Mouse (Mus musculus): ENCODE data around the gene Gm20517. TPM values are rescaled to one million over a fixed set of nuclear protein-coding genes. Genes with fewer than 3 reads are reported as not detected.
"Not testable (repeated sequence)": the region's sequence is repeated elsewhere in the genome, so short reads cannot be mapped to it uniquely, and the experiment has no call there.

The Gm20517 gene
- polyA plus RNA-seq, 1 experiment from 2014 or later: 2.3 TPM

DNA sequence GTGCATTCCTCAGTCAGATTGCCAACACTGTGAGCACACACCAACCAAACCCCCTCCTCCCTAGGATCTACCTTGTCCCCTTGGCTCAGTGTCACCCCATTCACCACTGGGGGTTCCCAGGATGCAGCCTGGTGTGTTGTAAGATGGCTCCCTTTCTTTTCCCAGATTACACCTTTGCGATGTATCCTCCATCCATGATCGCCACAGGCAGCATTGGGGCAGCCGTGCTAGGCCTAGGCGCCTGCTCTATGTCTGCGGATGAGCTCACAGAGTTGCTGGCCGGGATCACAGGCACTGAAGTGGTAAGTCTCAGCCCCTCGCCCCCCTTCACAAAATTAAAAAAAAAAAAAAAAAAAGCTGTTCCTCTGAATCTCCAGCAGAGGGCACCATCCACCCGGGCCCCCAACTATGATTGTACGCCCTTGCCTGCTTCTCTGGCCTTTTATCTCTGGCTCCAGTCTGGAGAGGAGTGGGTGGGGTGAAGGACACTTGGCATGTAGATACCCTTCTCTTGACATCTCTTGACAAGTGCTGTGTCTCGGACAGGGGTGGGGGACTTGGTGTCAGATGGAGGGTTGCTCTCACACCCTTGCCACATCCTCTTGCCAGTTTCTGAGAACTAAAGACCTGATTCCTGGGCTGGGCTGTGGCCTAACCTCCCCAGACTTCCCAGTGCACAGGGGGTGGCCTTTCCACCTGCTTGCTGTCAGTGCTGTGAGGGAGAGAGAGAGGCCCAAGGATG lies 13.4 kb upstream of the Gm20517 start:
- H3K36me3 ChIP-seq: peaks cover 81% of the 10 kb centered on the region
- 16% methylated on average over 10 of the region's 10 CpGs for WGBS (ENCODE audit: insufficient replicate concordance)
- ATAC-seq: peak; percentile 76
- H3K4me3 ChIP-seq: peak overlapping the region; percentile 96
- no peaks in the 10 kb centered on the region for H3K9me3 ChIP-seq (replicated peaks)
- H3K4me2 ChIP-seq: peak overlapping the region; percentile 94
- H3K27ac ChIP-seq: peak overlapping the region; percentile 99
- peaks cover 78% of the 10 kb centered on the region for H3K4me1 ChIP-seq
- no peaks in the 10 kb centered on the region for H3K27me3 ChIP-seq (replicated peaks)
- peak overlapping the region; percentile 99 for H3K9ac ChIP-seq

DNA sequence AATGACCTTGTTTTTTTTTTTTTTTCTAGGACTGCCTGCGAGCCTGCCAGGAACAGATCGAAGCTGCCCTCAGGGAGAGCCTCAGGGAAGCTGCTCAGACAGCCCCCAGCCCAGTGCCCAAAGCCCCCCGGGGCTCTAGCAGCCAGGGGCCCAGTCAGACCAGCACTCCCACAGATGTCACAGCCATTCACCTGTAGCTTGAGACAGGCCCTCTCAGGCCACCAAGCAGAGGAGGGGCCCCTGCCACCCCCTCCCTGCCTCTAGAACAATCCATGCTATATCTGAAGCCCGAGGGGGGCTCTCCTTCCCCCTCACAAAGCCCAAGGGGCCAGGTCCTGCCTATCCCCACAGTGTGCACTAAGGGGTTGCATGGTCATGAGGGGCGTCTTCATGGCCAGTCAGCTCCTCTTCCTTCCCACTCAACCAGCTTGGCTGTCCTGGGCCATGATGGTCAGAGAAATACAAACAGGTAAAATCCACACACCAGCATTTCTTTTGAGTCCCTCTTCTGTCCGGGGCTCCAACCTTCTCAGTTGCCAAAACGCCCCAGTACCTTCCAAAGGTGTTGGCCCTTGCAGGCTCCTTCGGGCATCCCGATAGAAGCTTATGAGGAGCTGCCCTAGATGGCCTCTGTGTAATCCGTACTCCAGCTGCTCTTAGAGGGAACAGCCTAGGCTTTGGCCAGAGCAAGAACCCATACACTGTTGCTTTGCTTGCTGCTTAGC lies 12.6 kb upstream of the Gm20517 start:
- Histone ChIP-seq H3K4me3 (peak overlapping the region; percentile 96), H3K4me1 (peaks cover 77% of the 10 kb centered on the region), H3K36me3 (peaks cover 87% of the 10 kb centered on the region), H3K4me2 (peak overlapping the region; percentile 94), H3K27ac (peak overlapping the region; percentile 99), H3K9ac (peak overlapping the region; percentile 74)
- ATAC-seq; H3K27me3 ChIP-seq (replicated peaks); H3K9me3 ChIP-seq (replicated peaks): not testable (repeated sequence)
- WGBS (ENCODE audit: insufficient replicate concordance): 62% methylated on average over 10 of the region's 10 CpGs

DNA sequence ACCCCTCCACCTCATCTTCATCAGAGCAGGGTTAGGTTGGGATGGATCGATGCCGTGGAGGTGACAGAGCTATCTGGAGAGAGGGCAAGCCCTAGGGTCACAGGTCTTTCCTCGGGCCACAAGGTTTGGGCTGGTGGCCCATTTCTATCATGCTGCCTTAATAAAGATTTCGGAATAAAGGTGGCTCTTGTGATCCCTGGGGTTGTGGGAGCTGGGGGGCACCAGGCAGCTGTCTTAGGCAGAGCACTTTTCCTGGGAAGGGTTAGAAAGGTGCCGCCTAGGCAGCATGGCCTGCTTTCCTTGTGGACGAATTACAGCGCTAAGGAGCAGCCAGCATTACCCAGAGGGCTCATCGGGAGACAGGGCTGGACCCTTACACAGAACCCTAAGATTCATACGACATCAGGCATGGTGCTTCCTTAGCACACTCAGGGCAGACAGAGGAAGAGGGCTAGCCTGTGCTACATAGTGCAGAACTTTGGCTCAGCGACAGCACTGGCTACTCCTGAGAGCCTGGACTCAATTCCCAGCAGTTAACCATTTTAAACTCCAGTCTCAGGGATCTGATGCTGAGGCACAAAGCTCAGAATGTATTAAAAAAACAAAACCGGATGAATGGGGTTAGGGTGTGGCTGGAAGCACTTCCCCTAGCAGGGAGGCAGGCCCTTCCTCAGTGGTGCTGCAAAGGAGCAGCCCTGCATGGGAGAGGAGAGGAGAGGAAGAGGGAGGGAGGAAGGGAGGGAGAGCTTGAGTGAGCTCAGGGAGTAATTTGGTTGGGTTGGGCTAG lies 11.7 kb upstream of the Gm20517 start:
- 57% methylated on average over 11 of the region's 11 CpGs for WGBS (ENCODE audit: insufficient replicate concordance)
- Histone ChIP-seq H3K9ac (peak overlapping the region; percentile 74), H3K4me3 (no peak overlapping the region), H3K4me1 (peaks cover 77% of the 10 kb centered on the region), H3K27ac (peak overlapping the region; percentile 99), H3K4me2 (peak overlapping the region; percentile 94; the same call in 1 of the 2 replicates), H3K36me3 (peaks cover 96% of the 10 kb centered on the region), H3K9me3 (replicated peaks) (no peaks in the 10 kb centered on the region), H3K27me3 (replicated peaks) (no peaks in the 10 kb centered on the region)
- ATAC-seq: no peak

DNA sequence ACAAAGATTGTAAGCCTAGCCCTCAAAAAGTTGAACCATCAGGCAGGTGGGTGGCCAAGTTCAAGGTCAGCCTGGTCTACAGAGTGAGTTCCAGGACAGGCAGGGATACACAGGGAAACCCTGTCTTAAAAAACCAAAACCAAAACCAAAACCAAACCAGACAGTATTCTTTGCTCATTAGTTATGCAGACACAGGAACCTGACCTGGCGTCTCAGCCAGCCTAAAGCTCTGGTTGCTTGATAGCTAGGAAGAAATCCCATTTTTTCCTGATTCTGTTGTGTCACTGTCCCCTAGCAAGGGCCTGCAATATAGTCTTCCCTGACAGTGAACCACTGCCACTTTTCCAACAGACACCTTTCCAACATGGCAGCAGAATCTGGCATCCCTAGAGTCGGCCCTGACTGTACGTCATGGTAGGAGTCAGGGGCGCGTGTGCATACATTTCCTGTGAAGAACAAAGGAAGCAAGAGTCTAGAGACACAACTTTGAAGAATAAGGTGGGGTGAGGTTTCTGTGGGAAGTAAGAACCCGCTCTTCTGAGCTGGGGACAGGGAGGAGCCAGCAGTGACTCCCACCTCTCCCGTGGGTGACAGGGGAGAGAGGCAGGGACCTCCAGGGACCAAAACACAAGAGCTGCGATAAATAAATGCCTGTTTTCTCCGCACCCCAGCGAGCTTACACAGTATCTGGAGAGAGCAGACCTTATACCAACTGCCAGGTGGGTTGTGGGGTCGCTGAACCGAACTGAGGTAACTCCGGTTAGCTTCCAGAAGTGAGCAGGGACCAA lies 10.6 kb upstream of the Gm20517 start:
- H3K4me3 ChIP-seq: no peak overlapping the region
- no peaks in the 10 kb centered on the region for H3K27me3 ChIP-seq (replicated peaks)
- 79% methylated on average over 13 of the region's 13 CpGs for WGBS (ENCODE audit: insufficient replicate concordance)
- peaks cover 67% of the 10 kb centered on the region for H3K4me1 ChIP-seq
- H3K27ac ChIP-seq: peak overlapping the region; percentile 99
- H3K36me3 ChIP-seq: peaks cover 98% of the 10 kb centered on the region
- ATAC-seq: no peak
- H3K9ac ChIP-seq: no peak overlapping the region
- H3K9me3 ChIP-seq (replicated peaks): no peaks in the 10 kb centered on the region
- no peak overlapping the region for H3K4me2 ChIP-seq

DNA sequence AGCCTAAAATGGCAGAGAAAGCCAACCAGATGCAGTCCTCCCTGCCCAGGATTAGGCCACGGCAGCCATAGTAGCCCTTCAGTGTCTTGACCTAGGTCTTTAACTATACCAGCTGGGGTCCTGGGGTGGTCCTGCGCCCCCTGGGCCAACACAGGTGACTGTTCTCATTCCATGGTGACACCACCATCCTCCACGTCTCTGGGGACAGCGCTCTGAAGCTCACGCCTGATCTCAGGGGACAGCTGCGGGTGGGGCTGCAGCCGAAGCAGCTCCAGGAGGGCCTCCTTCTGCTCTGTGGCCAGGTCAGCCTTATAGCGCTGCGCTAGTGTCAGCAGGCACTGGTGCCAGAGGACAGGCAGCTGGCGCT lies 10.0 kb upstream of the Gm20517 start:
- Histone ChIP-seq H3K27ac (peak overlapping the region; percentile 99), H3K36me3 (peaks cover 99% of the 10 kb centered on the region), H3K9ac (0 out of 2 replicates have a peak overlapping the region, but pooled peaks have one; percentile 8), H3K27me3 (replicated peaks) (no peaks in the 10 kb centered on the region), H3K4me2 (no peak overlapping the region), H3K4me3 (no peak overlapping the region), H3K9me3 (replicated peaks) (no peaks in the 10 kb centered on the region), H3K4me1 (peaks cover 62% of the 10 kb centered on the region)
- WGBS (ENCODE audit: insufficient replicate concordance): 86% methylated on average over 10 of the region's 10 CpGs
- no peak for ATAC-seq

DNA sequence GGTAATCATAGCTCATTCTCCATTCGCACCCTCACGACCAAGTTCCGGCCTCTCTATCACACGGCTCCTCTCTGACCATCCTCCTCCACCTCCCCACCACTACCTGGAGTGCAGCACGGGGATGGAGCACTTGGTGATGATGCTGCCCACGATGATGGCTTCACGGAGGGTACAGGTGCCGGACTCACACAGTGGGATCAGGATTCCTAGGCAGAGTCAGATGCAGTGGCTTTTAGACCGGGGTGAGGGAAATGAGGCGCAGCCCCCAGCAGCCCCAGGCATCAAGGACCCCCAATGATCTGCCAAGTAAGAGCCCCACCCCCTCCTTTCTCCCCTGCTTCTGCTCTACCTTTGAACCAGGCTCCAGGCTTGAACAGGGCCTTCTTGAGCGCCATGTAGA lies 9.1 kb upstream of the Gm20517 start:
- Histone ChIP-seq H3K9me3 (replicated peaks) (no peaks in the 10 kb centered on the region), H3K27ac (peak overlapping the region; percentile 99), H3K4me1 (peaks cover 61% of the 10 kb centered on the region), H3K4me2 (no peak overlapping the region), H3K4me3 (no peak overlapping the region), H3K9ac (no peak overlapping the region), H3K27me3 (replicated peaks) (no peaks in the 10 kb centered on the region), H3K36me3 (peaks cover 99% of the 10 kb centered on the region)
- WGBS (ENCODE audit: insufficient replicate concordance): 88% methylated on average over 11 of the region's 11 CpGs
- ATAC-seq: no peak

DNA sequence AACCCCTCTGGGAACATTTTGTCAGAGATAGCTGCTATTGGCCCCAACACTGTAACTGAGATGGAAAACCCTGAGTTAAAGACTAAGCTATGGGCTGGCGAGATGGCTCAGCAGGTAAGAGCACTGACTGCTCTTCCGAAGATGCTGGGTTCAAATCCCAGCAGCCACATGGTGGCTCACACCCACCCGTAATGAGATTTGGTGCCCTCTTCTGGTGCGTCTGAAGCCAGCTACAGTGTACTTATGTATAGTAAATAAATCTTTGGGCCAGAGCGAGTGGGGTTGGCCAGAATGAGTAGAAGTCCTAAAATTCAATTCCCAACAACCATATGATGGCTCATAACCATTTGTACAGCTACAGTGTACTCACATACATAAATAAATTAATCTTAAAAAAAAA lies 5.2 kb upstream of the Gm20517 start:
- peaks cover 50% of the 10 kb centered on the region for H3K4me1 ChIP-seq
- no peak overlapping the region for H3K4me3 ChIP-seq
- ATAC-seq: no peak
- H3K9me3 ChIP-seq (replicated peaks): no peaks in the 10 kb centered on the region
- H3K36me3 ChIP-seq: peaks cover 82% of the 10 kb centered on the region
- H3K27me3 ChIP-seq (replicated peaks): no peaks in the 10 kb centered on the region
- H3K9ac ChIP-seq: no peak overlapping the region
- no peak overlapping the region for H3K4me2 ChIP-seq
- no peak overlapping the region for H3K27ac ChIP-seq
- WGBS (ENCODE audit: insufficient replicate concordance): 69% methylated on average over 5 of the region's 5 CpGs

DNA sequence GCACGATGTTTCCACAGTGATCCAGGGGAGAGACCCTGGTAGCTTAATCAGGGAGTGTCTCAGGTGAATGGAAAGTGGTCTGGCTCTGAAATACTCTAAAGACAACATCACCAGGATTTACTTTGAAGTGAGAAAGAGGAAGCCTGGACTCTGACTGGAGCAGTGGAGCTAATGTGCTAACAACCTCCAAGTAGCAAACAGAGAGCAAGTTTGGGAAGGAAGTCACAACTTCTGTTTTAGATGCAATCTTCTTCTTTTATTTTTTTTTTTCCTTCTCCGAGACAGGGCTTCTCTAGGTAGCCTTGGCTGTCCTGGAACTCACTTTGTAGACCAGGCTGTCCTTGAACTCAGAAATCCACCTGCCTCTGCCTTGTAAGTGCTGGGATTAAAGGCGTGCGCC lies 2.2 kb upstream of the Gm20517 start:
- H3K4me1 ChIP-seq: peaks cover 58% of the 10 kb centered on the region
- 69% methylated on average over 4 of the region's 4 CpGs for WGBS (ENCODE audit: insufficient replicate concordance)
- H3K4me3 ChIP-seq: peak overlapping the region; percentile 91; the same call in 1 of the 2 replicates
- ATAC-seq: no peak
- H3K9ac ChIP-seq: peak overlapping the region; percentile 87; the same call in 1 of the 2 replicates
- peak overlapping the region; percentile 90 for H3K4me2 ChIP-seq
- H3K9me3 ChIP-seq (replicated peaks): no peaks in the 10 kb centered on the region
- H3K36me3 ChIP-seq: peaks cover 69% of the 10 kb centered on the region
- peak overlapping the region; percentile 91 for H3K27ac ChIP-seq
- H3K27me3 ChIP-seq (replicated peaks): no peaks in the 10 kb centered on the region

DNA sequence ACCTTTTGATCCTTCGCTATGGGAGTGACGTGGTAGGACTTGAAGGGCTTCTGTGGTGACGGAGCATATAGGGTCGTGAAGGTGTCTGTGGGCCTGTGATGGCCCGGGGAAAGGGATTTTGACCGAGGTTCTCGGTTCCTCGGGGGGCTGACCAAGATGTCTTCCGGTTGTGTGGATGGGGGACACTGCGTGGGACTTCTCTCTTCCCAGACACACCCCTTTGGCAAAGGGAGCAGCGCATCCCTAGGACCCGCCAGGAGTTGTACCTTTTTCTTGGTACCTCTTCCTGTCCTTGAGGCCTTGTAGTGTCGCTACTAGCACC lies 233 bp downstream of the Gm20517 start:
- 2% methylated on average over 13 of the region's 13 CpGs for WGBS (ENCODE audit: insufficient replicate concordance)

DNA sequence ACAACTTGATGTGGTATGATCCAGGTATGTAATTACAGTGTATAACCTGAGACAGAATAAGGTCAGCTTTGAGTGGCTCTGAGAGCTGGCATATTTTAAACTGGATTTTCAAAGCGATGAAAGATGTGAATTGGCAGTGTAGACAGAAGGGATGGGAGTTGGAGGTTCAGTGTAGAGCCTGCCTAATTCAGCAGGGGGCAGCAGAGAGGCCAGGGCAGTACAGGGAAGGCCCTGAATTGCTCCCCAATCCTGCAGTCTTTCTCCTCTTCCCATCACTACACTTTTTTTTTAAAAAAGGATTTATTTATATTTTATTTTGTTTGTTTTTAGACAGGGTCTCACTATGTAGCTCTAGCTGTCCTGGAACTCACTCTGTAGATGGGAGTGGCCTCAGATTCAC lies 2.6 kb downstream of the Gm20517 start:
- WGBS (ENCODE audit: insufficient replicate concordance): 86% methylated on average over 1 of the region's 1 CpGs
- no peaks in the 10 kb centered on the region for H3K27me3 ChIP-seq (replicated peaks)
- no peak overlapping the region for H3K9ac ChIP-seq
- H3K4me1 ChIP-seq: peaks cover 85% of the 10 kb centered on the region
- no peak for ATAC-seq
- no peak overlapping the region for H3K27ac ChIP-seq
- no peaks in the 10 kb centered on the region for H3K9me3 ChIP-seq (replicated peaks)
- no peak overlapping the region for H3K4me3 ChIP-seq
- H3K4me2 ChIP-seq: peak overlapping the region; percentile 90; the same call in 1 of the 2 replicates
- H3K36me3 ChIP-seq: peaks cover 65% of the 10 kb centered on the region

More for the DNA sequence above, 233 bp downstream of the Gm20517 start:
- no peaks in the 10 kb centered on the region for H3K9me3 ChIP-seq (replicated peaks)
- H3K9ac ChIP-seq: peak overlapping the region; percentile 87
- H3K36me3 ChIP-seq: peaks cover 67% of the 10 kb centered on the region
- peak overlapping the region; percentile 91 for H3K4me3 ChIP-seq
- H3K4me2 ChIP-seq: peak overlapping the region; percentile 90
- no peaks in the 10 kb centered on the region for H3K27me3 ChIP-seq (replicated peaks)
- ATAC-seq: no peak; the same call in 1 of the 2 replicates
- H3K4me1 ChIP-seq: peaks cover 81% of the 10 kb centered on the region
- H3K27ac ChIP-seq: peak overlapping the region; percentile 91

DNA sequence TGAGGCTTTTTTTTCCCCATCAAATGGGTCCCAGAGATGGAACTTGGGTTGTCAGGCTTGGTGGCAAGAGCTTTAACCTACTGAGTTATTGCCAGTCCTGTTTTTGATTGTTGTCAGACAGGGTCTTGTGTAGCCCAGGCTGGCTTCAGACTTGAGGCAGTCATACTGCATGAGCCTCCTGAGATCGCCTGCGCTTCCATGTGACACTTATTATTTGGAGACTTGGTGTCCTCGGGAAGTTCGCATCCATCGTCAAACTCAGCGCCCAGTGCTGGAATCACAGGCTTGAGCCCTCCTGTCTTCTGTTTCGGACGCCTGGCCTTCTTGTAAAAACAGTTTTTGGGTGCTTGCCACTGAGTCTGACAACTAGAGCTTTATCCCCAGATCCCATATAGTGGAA lies 4.7 kb downstream of the Gm20517 start:
- Histone ChIP-seq H3K4me1 (peaks cover 74% of the 10 kb centered on the region), H3K4me3 (no peak overlapping the region), H3K4me2 (peak overlapping the region; percentile 58), H3K27ac (peak overlapping the region; percentile 98), H3K27me3 (replicated peaks) (no peaks in the 10 kb centered on the region), H3K9ac (peak overlapping the region; percentile 66; the same call in 1 of the 2 replicates), H3K36me3 (peaks cover 81% of the 10 kb centered on the region), H3K9me3 (replicated peaks) (no peaks in the 10 kb centered on the region)
- ATAC-seq: no peak
- 88% methylated on average over 8 of the region's 8 CpGs for WGBS (ENCODE audit: insufficient replicate concordance)
